Mouse (Mus musculus) kidney, adult 2 months (tissue): ENCODE measurements around the gene Brcc3.

Source experiments
- CTCF ChIP-seq: fragments of 200-500 bp; conservative IDR thresholded peaks from 2 replicates; pipeline ENCODE4 v1.5.1; 2011; ENCODE audit warnings: low read depth, mild to moderate bottlenecking, control low read depth, low read length, moderate library complexity, mixed read lengths; ENCODE audit not compliant: insufficient read depth, insufficient read length
- POLR2A ChIP-seq: fragments of 200-500 bp; IDR thresholded peaks from one replicate; pipeline ENCODE4 v1.6.1; 2011; ENCODE audit warnings: low read depth, low read length, control low read depth

- TF ChIP-seq POLR2A (no peak), CTCF (no peak)
Observed at GRCm38 (mm10) chrX:75402668-75403067, 13.8 kb upstream of the Brcc3 start.
